Mouse (Mus musculus) gastrocnemius, adult 18-20 months (tissue): ENCODE data around the gene Cpsf4. TPM values are rescaled to one million over a fixed set of nuclear protein-coding genes. Genes with fewer than 3 reads are reported as not detected.
"Not testable (repeated sequence)": the region's sequence is repeated elsewhere in the genome, so short reads cannot be mapped to it uniquely, and the experiment has no call there.

ENCODE experiments used
- DNase-seq: peaks from one replicate; pipeline ENCODE4 v3.0.0; 2021; ENCODE audit warnings: low spot score
- long read RNA-seq, 2 experiments: library from polyadenylated mRNA; stranded (forward); transcript quantifications; one replicate each; pipeline ENCODE4 v2.0.0; 2021
- total RNA-seq, 2 experiments: library from RNA; stranded (reverse); gene quantifications; 2 replicates each; pipeline ENCODE4 v1.2.3; 2021

Cpsf4 gene
- 1 to 10 TPM; 9.2 to 9.5 TPM for total RNA-seq
- long read RNA-seq, experiment 1, transcript Cpsf4-205 (8 exons, 1,713 nt): major isoform, 6 of 14 reads
- long read RNA-seq, experiment 1, transcript Cpsf4-207 (8 exons, 1,387 nt): major isoform, 6 of 14 reads
- long read RNA-seq, experiment 1, partial matches to known transcripts: 1 of 14 reads
- long read RNA-seq, experiment 1, other reads (novel, unspliced or antisense): 1 of 14 reads
- long read RNA-seq, experiment 2, transcript Cpsf4-207 (8 exons, 1,387 nt): major isoform, 6 of 12 reads
- long read RNA-seq, experiment 2, partial matches to known transcripts: 0 of 12 reads
- long read RNA-seq, experiment 2, other reads (novel, unspliced or antisense): 1 of 12 reads

DNA sequence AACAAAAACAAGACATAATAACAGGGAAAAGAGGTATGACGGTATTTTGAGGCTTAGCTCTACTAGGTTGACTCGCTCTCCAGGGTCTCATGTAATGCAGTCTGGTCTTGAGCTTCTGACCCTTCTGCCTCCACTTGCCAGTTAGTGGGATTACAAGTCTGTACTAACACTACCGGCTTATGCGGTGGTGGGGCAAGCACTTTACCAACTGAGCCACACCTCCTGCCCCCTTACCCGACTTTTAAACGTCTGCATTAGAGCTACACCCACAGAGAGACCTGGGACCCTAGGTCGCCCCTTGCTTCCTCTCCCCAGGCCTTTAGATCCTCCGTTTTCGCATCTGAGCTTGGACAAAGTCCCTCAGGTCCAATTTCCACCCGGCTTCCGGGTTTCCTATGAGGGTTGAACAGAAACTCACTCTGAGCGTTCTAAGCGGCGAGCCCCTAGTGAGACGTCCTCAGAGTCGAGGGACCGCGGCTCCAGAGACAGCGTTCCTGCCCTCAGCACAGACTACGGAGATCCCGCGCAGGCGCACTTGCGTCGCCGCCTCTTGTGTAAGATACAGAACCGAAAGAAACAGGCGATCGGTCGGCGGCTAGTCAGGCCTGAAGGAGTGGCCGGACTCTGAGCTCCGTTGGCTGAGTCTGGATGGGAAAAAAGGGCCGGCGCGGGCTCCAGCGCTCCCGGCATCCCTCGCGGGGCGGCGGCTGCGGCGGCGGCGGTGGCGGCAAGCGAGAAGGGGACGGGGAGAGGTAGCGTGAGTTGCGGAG is at the start of gene Cpsf4, which contains the start of gene Ptcd1:
Cpsf4 (plus strand) TSS at position 678 of the 770 bp plus-strand sequence.
Ptcd1 (minus strand) TSS at position 573 of the 770 bp plus-strand sequence.
- DNase-seq: peak; percentile 99

DNA sequence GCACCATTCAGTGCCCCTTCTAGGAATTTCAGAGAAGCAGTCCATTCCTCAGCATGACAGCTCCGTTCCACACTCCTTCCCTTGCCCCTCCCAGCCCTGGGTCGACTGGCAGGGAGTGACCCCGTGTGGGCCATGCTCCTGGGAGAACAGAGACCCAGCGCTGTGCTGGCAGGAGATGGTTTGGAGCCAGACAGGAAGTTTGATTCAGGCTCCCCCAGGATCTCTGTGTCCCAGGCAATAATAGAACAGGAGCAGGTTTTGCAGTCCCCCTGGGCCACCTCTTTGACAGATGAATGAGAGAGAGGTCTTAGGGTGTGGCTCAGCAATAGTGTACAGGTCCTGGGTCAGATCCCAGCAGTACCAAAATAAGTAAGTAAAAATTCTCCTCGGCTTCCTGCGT is 49.0 kb upstream of the Cpsf4 start:
- no peak for DNase-seq

DNA sequence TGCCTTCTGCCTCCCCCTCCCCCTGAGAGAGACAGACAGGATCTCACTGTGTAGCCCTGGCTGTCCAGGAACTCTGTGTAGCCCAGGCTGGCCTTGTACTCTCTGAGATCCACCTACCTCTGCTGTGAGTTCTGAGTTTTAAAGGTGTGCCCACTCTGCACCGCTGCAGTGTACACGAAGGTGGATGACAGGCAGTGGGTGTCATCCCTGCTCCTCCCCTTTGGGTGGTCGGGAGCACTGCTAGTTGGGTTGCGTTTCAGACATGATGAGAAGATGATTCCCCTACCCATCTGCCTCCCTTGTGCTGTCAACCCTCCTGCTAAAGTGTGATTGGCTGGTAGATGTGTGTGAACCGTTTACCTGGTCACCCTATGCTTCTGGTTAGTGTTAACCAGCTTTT is 48.6 kb upstream of the Cpsf4 start:
- DNase-seq: no peak

DNA sequence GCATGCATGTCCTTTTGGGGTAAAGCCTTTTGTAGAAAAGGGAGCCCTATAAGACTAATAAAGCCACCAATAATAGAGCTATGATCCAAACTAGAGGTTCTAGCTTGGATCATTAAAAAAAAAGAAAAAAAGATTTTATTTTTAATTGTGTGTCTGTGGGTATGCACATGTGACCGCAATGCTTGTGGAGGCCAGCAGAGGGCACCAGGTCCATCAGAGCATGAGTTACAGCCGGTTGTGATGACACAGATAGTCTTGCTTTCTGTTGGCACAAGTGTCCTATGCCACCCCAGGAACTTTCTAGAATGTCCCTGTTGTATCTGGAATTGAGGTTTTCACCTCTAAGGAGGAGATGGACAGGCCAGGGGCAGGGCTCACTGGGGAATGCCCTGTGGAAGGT is 47.6 kb upstream of the Cpsf4 start:
- no peak for DNase-seq

GRCm38 (mm10) chr5:145120921-145121320 is 46.1 kb upstream of the Cpsf4 start:
- DNase-seq: no peak

DNA sequence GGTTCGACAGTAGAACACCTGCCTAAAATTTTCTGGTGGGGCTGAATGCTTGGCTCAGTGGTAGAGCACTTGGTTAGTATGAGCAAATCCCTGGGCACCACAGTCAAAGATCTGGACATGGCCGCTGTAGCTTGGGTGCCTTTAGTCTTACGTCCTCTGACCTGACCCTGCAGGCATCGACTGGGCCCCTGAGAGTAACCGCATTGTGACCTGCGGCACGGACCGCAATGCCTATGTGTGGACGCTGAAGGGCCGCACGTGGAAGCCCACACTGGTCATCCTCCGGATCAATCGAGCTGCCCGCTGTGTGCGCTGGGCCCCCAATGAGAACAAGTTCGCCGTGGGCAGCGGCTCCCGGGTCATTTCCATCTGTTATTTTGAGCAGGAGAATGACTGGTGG is 43.6 kb upstream of the Cpsf4 start:
- no peak for DNase-seq

GRCm38 (mm10) chr5:145126580-145126979 is 40.4 kb upstream of the Cpsf4 start:
- DNase-seq: no peak

DNA sequence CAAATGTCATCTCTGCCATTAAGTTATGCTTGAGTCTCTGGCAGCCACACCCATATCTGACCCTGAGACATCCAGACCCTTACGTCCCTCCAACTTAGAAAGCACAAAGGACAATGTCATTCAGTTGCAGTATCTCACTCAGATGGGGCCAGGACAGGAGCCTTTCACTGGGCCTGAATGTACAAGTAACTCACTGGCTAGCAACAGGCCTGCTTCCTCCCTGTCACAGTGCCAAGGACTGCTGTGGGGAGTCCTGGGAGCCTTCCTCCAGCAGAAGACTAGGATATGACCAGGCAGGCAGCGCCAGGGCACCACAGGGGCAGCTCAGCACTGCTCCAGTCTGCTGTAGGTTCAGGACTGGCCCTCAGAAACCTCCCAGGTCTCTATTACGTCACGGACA is 37.9 kb upstream of the Cpsf4 start:
- no peak for DNase-seq

DNA sequence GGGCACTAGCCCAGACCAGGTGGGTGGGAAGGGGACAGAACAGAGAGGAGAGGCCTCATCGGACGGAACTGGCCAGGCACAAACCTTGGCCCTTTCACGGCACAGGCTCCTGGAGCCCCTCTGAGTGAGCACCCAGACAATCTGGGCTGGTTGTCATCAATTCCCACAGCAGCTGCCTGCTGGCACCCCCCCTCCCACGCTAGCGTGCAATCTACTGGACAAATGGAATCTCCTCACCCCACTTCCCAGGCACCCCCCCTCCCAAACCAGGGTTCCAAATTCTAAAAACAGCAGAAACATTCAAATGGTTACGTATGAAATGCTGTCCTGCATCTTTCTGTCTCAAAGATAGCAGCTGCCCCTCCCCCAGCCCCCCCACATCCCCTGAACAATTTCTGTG is 37.2 kb upstream of the Cpsf4 start:
- DNase-seq: not testable (repeated sequence)

DNA sequence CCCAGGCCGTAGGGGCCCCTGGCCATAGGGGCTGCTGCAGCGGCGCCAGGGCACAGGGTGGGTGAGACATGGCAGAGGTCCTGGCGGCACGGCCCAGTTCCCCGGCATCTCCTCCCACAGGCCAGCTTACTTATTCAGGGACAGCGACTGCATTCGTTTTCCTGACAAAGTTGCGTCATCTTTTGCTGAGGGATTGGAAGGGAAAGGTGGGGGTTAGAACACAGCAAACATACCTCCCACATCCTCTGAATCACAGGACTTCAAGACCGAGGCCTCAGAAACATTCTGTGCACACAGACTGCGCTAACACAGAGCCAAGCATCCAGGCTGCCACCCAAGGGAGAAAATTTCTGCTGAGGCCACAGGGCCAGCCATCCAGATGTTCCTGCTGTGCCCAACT is 36.8 kb upstream of the Cpsf4 start:
- no peak for DNase-seq

DNA sequence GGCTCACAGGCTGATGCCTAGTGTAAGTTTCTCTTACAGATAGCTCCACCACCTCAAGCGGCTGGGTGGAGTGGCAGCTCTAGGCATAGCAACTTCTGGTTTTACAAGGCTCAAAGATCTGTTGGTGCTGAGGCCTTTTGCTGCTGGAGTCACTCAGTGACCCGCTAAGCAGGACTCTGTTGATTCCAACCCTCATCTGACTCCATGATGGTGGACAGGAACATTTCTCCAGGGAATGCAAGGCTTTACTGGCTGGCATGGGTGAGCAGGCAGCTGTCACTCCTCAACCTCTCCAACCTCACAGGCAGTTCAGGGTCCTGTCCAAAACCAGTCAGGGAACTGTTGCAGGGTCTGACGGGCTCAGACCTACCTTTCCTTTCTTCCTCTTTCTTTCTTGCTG is 36.0 kb upstream of the Cpsf4 start:
- DNase-seq: no peak

DNA sequence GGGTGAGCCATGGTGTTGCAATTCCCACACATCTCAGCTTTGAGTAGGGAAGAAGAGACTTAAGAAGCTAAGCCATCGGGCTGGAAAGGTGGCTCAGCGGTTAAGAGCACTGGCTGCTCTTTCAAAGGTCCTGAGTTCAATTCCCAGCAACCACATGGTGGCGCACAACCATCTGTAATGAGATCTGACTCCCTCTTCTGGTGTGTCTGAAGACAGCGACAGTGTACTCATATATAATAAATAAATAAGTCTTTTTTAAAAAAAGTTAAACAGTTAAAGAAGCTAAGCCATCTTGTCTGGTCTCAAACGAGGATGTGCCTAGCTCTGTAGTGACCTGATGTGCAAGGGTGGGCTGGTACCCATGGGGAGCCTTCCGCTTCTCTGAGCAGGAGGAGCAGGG is 33.7 kb upstream of the Cpsf4 start:
- DNase-seq: not testable (repeated sequence)

- no peak for DNase-seq
Measured at GRCm38 (mm10) chr5:145138836-145139235, 28.2 kb upstream of the Cpsf4 start.

DNA sequence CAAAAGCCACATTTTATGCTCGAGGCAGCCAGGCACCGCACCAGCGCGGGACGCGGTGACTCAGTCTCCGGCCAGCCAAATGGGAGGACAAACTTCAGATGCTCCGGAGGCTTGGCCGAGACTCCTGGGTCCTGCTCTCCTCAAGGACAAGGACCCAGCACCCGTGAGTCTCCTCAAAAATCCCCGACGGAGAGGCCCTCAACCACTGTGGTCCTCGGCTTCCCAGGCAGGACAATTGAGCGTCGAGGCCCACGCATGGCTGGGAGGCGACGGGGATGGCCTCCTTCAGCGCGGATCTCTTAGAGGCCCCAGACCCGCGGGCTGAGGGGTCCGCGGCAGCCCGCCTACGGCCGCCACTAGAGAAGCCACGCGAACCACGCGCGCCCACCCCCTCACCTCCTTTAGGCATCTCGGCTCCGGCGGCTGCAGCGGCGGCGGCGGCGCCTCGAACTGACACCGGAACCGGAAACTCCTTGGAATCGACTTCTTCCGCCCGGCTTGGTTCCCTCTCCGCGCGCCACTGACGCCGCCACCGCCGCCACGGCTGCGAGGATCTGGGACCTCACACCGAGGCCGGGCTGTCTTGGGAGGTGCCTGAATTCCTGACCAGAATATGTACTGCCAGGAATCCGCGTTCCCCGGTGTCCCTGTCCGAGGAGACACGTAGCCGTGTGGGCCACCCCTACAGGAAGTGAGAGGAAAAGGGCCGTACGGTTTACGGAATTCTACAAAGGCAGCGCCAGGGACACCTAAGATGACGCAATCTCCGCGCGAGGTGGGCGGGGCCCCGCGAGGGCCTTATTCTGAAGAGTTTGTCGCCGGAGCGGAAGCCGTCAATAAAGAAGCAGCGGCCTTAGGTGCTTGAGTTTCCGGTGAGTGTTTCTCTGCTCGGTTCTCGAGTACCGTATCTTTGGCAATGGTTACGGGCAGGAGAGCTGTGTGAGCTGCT is 27.2 kb upstream of the Cpsf4 start, which contains the start of the genes Pdap1 and Bud31:
Pdap1 (minus strand) TSS at position 668 of the 949 bp plus-strand sequence.
Bud31 (plus strand) TSS at position 792 of the 949 bp plus-strand sequence.
- peak; percentile 96 for DNase-seq

- DNase-seq: no peak
Measured at GRCm38 (mm10) chr5:145140611-145141010, 26.4 kb upstream of the Cpsf4 start.

DNA sequence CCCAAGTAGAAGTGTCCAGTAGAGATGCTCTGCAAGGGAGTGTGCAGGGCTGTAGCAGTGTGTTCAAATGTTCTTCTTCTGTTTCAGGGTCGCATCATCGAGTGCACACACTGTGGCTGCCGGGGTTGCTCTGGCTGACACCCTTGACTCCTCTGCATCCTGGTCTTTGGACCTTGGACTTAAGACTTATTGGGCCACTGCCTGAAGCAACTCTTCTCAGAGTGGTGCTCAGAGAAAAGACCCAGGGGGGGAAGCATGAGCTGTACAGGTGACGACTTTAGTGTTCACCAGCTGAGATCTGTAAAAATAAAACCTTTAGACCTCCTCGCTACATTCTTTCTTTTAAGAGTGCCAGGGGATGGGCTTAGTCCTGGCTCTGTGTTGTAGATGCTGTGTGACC is 19.3 kb upstream of the Cpsf4 start:
- DNase-seq: no peak

GRCm38 (mm10) chr5:145149294-145149693 is 17.7 kb upstream of the Cpsf4 start:
- DNase-seq: no peak

- DNase-seq: no peak
Measured at GRCm38 (mm10) chr5:145152690-145153089, 14.3 kb upstream of the Cpsf4 start.

- no peak for DNase-seq
Measured at GRCm38 (mm10) chr5:145161361-145161760, 5.7 kb upstream of the Cpsf4 start.

DNA sequence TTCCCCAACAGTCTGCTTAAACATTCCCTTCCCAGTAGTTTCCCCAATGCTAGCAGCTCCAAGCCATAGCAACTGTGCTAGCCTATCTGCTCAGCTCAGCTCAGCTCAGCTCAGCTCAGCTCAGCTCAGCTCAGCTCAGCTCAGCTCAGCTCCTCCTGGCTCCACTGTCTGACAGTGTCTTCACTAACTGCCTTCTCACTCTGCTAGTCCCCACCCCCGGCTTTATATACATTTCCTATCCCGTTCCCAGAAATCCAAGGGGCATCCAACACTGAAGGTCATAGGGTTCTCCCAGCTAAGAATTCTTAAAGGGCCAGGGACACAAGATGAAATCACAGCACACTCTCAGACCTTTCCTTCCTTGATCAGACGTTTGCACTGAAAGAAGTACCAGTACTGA is 2.3 kb upstream of the Cpsf4 start:
- DNase-seq: no peak

DNA sequence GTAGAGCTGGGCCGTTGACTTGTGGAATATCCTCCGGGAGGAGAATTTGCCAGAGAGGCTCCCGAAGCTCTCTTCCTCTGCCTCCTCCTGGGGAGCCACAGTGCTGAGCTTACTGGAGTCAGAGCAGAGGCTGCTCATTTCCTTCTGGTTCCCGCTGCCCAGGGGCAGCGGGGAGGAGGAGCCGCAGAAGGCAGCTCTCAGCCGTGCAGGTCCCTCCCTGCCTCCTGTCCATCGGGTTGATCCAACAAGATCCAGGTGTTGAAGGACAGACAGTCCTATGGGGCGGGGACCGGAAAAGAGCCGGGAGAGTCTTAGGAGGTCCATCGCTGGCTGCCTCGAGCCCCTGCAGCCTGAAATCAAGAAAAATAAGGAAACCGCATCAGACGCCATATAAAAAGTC is 1.8 kb upstream of the Cpsf4 start:
- DNase-seq: no peak

DNA sequence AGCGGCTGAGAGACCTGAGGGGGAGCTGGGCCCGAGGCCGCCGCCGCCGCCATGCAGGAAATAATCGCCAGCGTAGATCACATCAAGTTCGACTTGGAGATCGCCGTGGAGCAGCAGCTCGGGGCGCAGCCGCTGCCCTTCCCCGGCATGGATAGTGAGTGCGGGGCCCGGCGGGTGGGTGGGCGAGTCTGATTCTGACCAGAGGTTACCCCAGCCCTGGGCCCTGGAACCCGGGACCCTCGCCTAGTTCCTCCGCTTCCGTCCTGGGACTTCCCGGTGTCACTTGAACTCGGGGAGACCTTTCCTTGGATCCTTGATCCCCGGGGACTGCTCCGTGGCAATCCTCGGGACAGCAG is 271 bp downstream of the Cpsf4 start:
- DNase-seq: no peak
